Mouse (Mus musculus): ENCODE data around the gene Stag1.

DNA sequence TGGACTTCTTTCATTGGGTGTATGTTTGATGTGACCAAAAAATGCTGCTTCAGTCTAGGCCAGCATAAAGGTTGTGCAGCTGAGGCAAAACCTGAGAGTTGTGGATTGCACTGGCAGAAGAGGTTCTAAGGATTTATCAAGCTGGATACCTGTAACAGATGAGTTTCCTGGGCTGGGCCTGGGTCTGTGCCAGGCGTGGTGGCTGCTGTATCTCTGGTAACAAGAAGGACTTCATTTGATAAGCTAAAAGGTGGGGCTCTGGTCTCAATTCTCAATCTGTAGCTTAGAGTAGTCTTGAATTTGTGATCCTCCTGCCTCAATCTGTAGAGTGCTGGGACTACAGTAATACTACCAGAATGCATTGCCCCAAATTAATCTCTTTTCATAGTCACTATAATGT, 94.6 kb downstream of the Stag1 start:
- no peak for TF ChIP-seq GATA1 (IDR thresholded peaks at IDR 0.05; ENCODE audit: borderline replicate concordance, low read length)
- no peak for TF ChIP-seq FLI1 (IDR thresholded peaks at IDR 0.05; ENCODE audit: low read length)

Measured in megakaryocyte, embryonic 14.5 days (primary cell).